Mouse (Mus musculus): Measurements from ENCODE around the gene Sp9.

- TF ChIP-seq CTCF (IDR thresholded peaks at IDR 0.05; ENCODE audit: borderline replicate concordance, insufficient read depth, low read depth, low read length) (no peak), POLR2A (IDR thresholded peaks at IDR 0.05; ENCODE audit: borderline replicate concordance, insufficient read depth, low read length) (no peak)
Observed at GRCm38 (mm10) chr2:73280356-73281047, 8.8 kb downstream of the Sp9 start.
